Mouse (Mus musculus) hindbrain, postnatal 0 days (tissue): ENCODE results near the gene Tuba3a. TPM values are rescaled to one million over a fixed set of nuclear protein-coding genes. Genes with fewer than 3 reads are reported as not detected.

Experiments
- ATAC-seq: fragments of 200-750 bp; cut with Nextera tagmentation; 2 replicates; pipeline ENCODE4 v1.8.0; 2017; ENCODE audit warnings: mild to moderate bottlenecking, moderate TSS enrichment, moderate library complexity
- DNase-seq: peaks from one replicate; pipeline ENCODE4 v3.0.0-alpha.2; 2015; ENCODE audit warnings: low spot score
- H3K27ac ChIP-seq: fragments of 300-500 bp; sonication (generic); 2 replicates; pipeline ENCODE4 v1.5.1; 2014; ENCODE audit warnings: mild to moderate bottlenecking
- H3K27me3 ChIP-seq: fragments of 300-500 bp; sonication (generic); 2 replicates; pipeline ENCODE4 v1.6.1; 2014; ENCODE audit warnings: low read length, mixed read lengths; ENCODE audit not compliant: insufficient read depth
- H3K36me3 ChIP-seq: fragments of 300-500 bp; sonication (generic); 2 replicates; pipeline ENCODE4 v1.6.1; 2014; ENCODE audit warnings: low read length, mixed read lengths; ENCODE audit not compliant: insufficient read depth
- H3K4me1 ChIP-seq: fragments of 300-500 bp; sonication (generic); 2 replicates; pipeline ENCODE4 v1.6.1; 2014; ENCODE audit warnings: antibody characterized with exemption, low read length, mixed read lengths; ENCODE audit not compliant: insufficient read depth
- H3K4me2 ChIP-seq: fragments of 300-500 bp; sonication (generic); 2 replicates; pipeline ENCODE4 v1.6.1; 2014; ENCODE audit warnings: low read depth, mild to moderate bottlenecking, low read length, moderate library complexity, mixed read lengths
- H3K4me3 ChIP-seq: fragments of 300-500 bp; sonication (generic); 2 replicates; pipeline ENCODE4 v1.5.1; 2014; ENCODE audit warnings: low read length
- H3K9ac ChIP-seq: fragments of 300-500 bp; sonication (generic); replicated peaks from 2 replicates; pipeline ENCODE4 v1.6.1; 2014; ENCODE audit warnings: mild to moderate bottlenecking, low read length, moderate library complexity, mixed read lengths
- H3K9me3 ChIP-seq: fragments of 300-500 bp; sonication (generic); 2 replicates; pipeline ENCODE4 v1.6.1; 2016; ENCODE audit warnings: low read length, mixed read lengths
- CTCF ChIP-seq: IDR thresholded peaks from 2 replicates; pipeline ENCODE4 v1.5.1; 2016; ENCODE audit warnings: antibody characterized with exemption, control low read depth, low read depth
- WGBS: fragments of 180-500 bp; shearing (Covaris S2); extraction: QIAGEN DNeasy Blood & Tissue Kit; methylation state at CpG from one replicate; pipeline ENCODE4 v1.1.7; 2014; 5-methylcytosine and 5-hydroxymethylcytosine counted together
- polyA plus RNA-seq: library from polyadenylated mRNA; unstranded; fragments of >200 nt; fragmentation: Nextera tagmentation; extraction: Ambion mirVana; gene quantifications from 2 replicates; pipeline ENCODE4 v1.2.1, GENCODE M21; 2015
- total RNA-seq: library from RNA; depleted of rRNA; stranded (reverse); fragments of >200 nt; gene quantifications from 2 replicates; pipeline ENCODE4 v1.2.3, GENCODE M21; 2014

Tuba3a gene
- total and polyA plus RNA-seq, 2 experiments from 2014 or later: not detected

- ATAC-seq: no peak
Measured at GRCm38 (mm10) chr6:125256222-125256966, 29.4 kb downstream of the Tuba3a start.

GRCm38 (mm10) chr6:125255516-125256044 lies 30.3 kb downstream of the Tuba3a start:
- 89% methylated on average over 7 of the region's 7 CpGs for WGBS
- no peak overlapping the region for H3K9ac ChIP-seq
- TF ChIP-seq CTCF: no peak

More at GRCm38 (mm10) chr6:125256222-125256966, 29.4 kb downstream of the Tuba3a start:
- no peak for DNase-seq
- Histone ChIP-seq H3K9me3 (no peaks in the 10 kb centered on the region), H3K4me3 (no peak overlapping the region), H3K4me2 (no peak overlapping the region), H3K27me3 (no peaks in the 10 kb centered on the region), H3K36me3 (no peaks in the 10 kb centered on the region), H3K9ac (no peak overlapping the region), H3K27ac (no peak overlapping the region), H3K4me1 (no peaks in the 10 kb centered on the region)
- TF ChIP-seq CTCF: no peak
- 75% methylated on average over 8 of the region's 8 CpGs for WGBS

GRCm38 (mm10) chr6:125253863-125254715 lies 31.8 kb downstream of the Tuba3a start:
- no peaks in the 10 kb centered on the region for H3K36me3 ChIP-seq
- no peaks in the 10 kb centered on the region for H3K4me1 ChIP-seq
- H3K27ac ChIP-seq: no peak overlapping the region
- 75% methylated on average over 14 of the region's 14 CpGs for WGBS
- ATAC-seq (no peak), DNase-seq (no peak)
- no peak overlapping the region for H3K9ac ChIP-seq
- no peak for TF ChIP-seq CTCF
- no peak overlapping the region for H3K4me3 ChIP-seq
- H3K9me3 ChIP-seq: no peaks in the 10 kb centered on the region
- H3K27me3 ChIP-seq: no peaks in the 10 kb centered on the region
- H3K4me2 ChIP-seq: no peak overlapping the region

More at GRCm38 (mm10) chr6:125255516-125256044, 30.3 kb downstream of the Tuba3a start:
- H3K4me3 ChIP-seq: no peak overlapping the region
- H3K9me3 ChIP-seq: no peaks in the 10 kb centered on the region
- ATAC-seq (no peak), DNase-seq (no peak)
- H3K27me3 ChIP-seq: no peaks in the 10 kb centered on the region
- H3K4me1 ChIP-seq: no peaks in the 10 kb centered on the region
- no peak overlapping the region for H3K27ac ChIP-seq
- no peak overlapping the region for H3K4me2 ChIP-seq
- no peaks in the 10 kb centered on the region for H3K36me3 ChIP-seq

GRCm38 (mm10) chr6:125252711-125253110 lies 33.1 kb downstream of the Tuba3a start:
- no peak for ATAC-seq
- WGBS: 90% methylated on average over 8 of the region's 8 CpGs

GRCm38 (mm10) chr6:125252285-125252684 lies 33.6 kb downstream of the Tuba3a start:
- ATAC-seq (no peak), DNase-seq (no peak)
- no peaks in the 10 kb centered on the region for H3K9me3 ChIP-seq
- TF ChIP-seq CTCF: no peak
- 81% methylated on average over 3 of the region's 3 CpGs for WGBS
- no peak overlapping the region for H3K27ac ChIP-seq
- no peak overlapping the region for H3K4me3 ChIP-seq
- no peak overlapping the region for H3K4me2 ChIP-seq
- H3K36me3 ChIP-seq: no peaks in the 10 kb centered on the region
- H3K27me3 ChIP-seq: no peaks in the 10 kb centered on the region
- H3K4me1 ChIP-seq: no peaks in the 10 kb centered on the region
- H3K9ac ChIP-seq: no peak overlapping the region

More at GRCm38 (mm10) chr6:125252711-125253110, 33.1 kb downstream of the Tuba3a start:
- H3K36me3 ChIP-seq: no peaks in the 10 kb centered on the region
- DNase-seq: no peak
- TF ChIP-seq CTCF: no peak
- H3K27ac ChIP-seq: no peak overlapping the region
- H3K4me2 ChIP-seq: no peak overlapping the region
- no peaks in the 10 kb centered on the region for H3K27me3 ChIP-seq
- no peaks in the 10 kb centered on the region for H3K4me1 ChIP-seq
- no peak overlapping the region for H3K9ac ChIP-seq
- no peak overlapping the region for H3K4me3 ChIP-seq
- no peaks in the 10 kb centered on the region for H3K9me3 ChIP-seq

- ATAC-seq (no peak), DNase-seq (no peak)
- Histone ChIP-seq H3K27me3 (no peaks in the 10 kb centered on the region), H3K27ac (no peak overlapping the region), H3K36me3 (no peaks in the 10 kb centered on the region), H3K4me1 (no peaks in the 10 kb centered on the region), H3K4me3 (no peak overlapping the region), H3K9ac (no peak overlapping the region), H3K9me3 (no peaks in the 10 kb centered on the region), H3K4me2 (no peak overlapping the region)
- WGBS: 52% methylated on average over 1 of the region's 1 CpGs
- TF ChIP-seq CTCF: no peak
Measured at GRCm38 (mm10) chr6:125244551-125244950, 41.3 kb downstream of the Tuba3a start.
